In the genomic region with DNA sequence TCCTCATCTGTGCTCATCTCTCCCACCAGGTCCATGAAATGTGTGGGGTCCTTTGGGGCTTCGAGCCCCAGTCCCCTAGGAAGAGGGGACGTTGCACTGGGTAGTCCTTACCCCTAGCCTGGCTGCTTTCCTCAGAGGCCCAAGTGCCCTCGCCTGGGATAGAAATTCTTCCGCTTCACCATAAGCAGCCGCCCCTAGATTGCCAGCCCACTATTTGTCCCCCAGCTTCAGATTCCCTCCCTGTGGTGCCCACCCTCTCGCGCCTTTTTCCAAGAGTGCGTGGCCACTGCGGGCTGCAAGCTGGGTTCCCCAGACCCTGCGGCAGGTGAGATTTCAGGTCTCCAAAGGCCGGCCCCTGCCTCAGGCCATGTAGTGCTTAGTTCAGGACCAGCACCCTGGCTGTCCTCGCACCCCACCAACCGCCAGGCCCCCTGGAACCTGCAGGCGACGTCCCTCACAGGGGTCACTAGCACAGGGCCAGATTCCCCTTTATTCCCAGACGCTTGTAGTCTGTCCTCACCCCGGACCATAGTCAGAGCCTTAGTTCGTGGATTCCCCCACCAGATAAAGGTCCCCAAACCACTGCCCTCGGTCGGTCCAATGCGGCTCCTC, we compare ENCODE assay signal across 8 mouse cellular contexts. TPM values are rescaled to one million over a fixed set of nuclear protein-coding genes. Genes with fewer than 3 reads are reported as not detected.
DNase-seq lines count a peak whose midpoint lies in the region; ATAC-seq and TF ChIP-seq lines count a peak whose summit lies in the region.

No protein-coding gene starts in this region.

- peak overlapping the region; percentile 85 for H3K9ac ChIP-seq in embryonic facial prominence, embryonic 13.5 days
- peak overlapping the region; percentile 85 for H3K9ac ChIP-seq in hindbrain, embryonic 12.5 days
- H3K9ac ChIP-seq in liver, postnatal 0 days (replicated peaks) = peak overlapping the region; percentile 30

- TF ChIP-seq CTCF in gastrocnemius, adult 2 months (IDR thresholded peaks at IDR 0.05) = no peak
- TF ChIP-seq CTCF in C2C12 (IDR thresholded peaks at IDR 0.05; ENCODE audit: control insufficient read depth, insufficient read depth, insufficient read length) = no peak
- no peak for TF ChIP-seq CTCF in liver, postnatal 0 days (IDR thresholded peaks at IDR 0.05; ENCODE audit: low read depth)

- ATAC-seq in embryonic facial prominence, embryonic 13.5 days (ENCODE audit: insufficient number of reproducible peaks, insufficient read depth, low FRiP score, low TSS enrichment, low read depth) = peak; percentile 18; the same call in 1 of the 2 replicates
- ATAC-seq in hindbrain, embryonic 12.5 days (ENCODE audit: low FRiP score) = peak; percentile 31
- peak; percentile 24 for ATAC-seq in liver, postnatal 0 days

- no peaks in the 10 kb centered on the region for H3K9me3 ChIP-seq in embryonic facial prominence, embryonic 13.5 days
- no peaks in the 10 kb centered on the region for H3K9me3 ChIP-seq in hindbrain, embryonic 12.5 days (replicated peaks)
- no peaks in the 10 kb centered on the region for H3K9me3 ChIP-seq in liver, postnatal 0 days (ENCODE audit: low read length)

- WGBS in embryonic facial prominence, embryonic 13.5 days = 0% methylated on average over 21 of the region's 21 CpGs
- WGBS in hindbrain, embryonic 12.5 days = under 1% methylated on average over 21 of the region's 21 CpGs
- WGBS in liver, postnatal 0 days (ENCODE audit: insufficient replicate concordance) = 2% methylated on average over 20 of the region's 21 CpGs

- H3K36me3 ChIP-seq in C2C12 (ENCODE audit: control insufficient read depth, insufficient read depth) = no peaks in the 10 kb centered on the region
- no peaks in the 10 kb centered on the region for H3K36me3 ChIP-seq in embryonic facial prominence, embryonic 13.5 days
- H3K36me3 ChIP-seq in hindbrain, embryonic 12.5 days = no peaks in the 10 kb centered on the region
- no peaks in the 10 kb centered on the region for H3K36me3 ChIP-seq in liver, postnatal 0 days (replicated peaks; ENCODE audit: insufficient read depth, low read length)

- peak overlapping the region; percentile 86 for H3ac ChIP-seq in C2C12 (ENCODE audit: control insufficient read depth, insufficient read length, low read depth)

- H3K79me3 ChIP-seq in C2C12 (ENCODE audit: low read depth) = peaks cover 19% of the 10 kb centered on the region

- H3K79me2 ChIP-seq in C2C12 (ENCODE audit: control insufficient read depth, insufficient read depth) = peaks cover 50% of the 10 kb centered on the region

- intact Hi-C loops in gastrocnemius, adult 2 months (cut with DNase I) = loop anchor here (2.0 kb wide), 1 partner anchor 68 kb away; no protein-coding TSS in a partner anchor

- peak overlapping the region; percentile 93 for H3K4me3 ChIP-seq in gastrocnemius, adult 2 months
- H3K4me3 ChIP-seq in C2C12 (ENCODE audit: insufficient read depth, poor library complexity, severe bottlenecking) = peak overlapping the region; percentile 51
- H3K4me3 ChIP-seq in embryonic facial prominence, embryonic 13.5 days = peak overlapping the region; percentile 70
- H3K4me3 ChIP-seq in hindbrain, embryonic 12.5 days = peak overlapping the region; percentile 63
- H3K4me3 ChIP-seq in liver, postnatal 0 days (ENCODE audit: low read depth, low read length) = peak overlapping the region; percentile 48

- H3K27ac ChIP-seq in gastrocnemius, adult 2 months = peak overlapping the region; percentile 87
- H3K27ac ChIP-seq in embryonic facial prominence, embryonic 13.5 days = peak overlapping the region; percentile 75
- H3K27ac ChIP-seq in hindbrain, embryonic 12.5 days = peak overlapping the region; percentile 88
- no peak overlapping the region for H3K27ac ChIP-seq in liver, postnatal 0 days (ENCODE audit: low read depth)

- DNase-seq in gastrocnemius, adult 2 months = peak; percentile 44
- DNase-seq in gastrocnemius, postnatal 25 days = no peak
- no peak for DNase-seq in liver, postnatal 0 days
- peak; percentile 8 for DNase-seq in thymus, postnatal 0 days (ENCODE audit: low spot score)
- no peak for DNase-seq in layer of hippocampus, adult 11-12 months (ENCODE audit: low spot score)

- TF ChIP-seq EP300 in liver, postnatal 0 days (IDR thresholded peaks at IDR 0.05; ENCODE audit: low read depth) = no peak

- H3K27me3 ChIP-seq in C2C12 (ENCODE audit: control insufficient read depth, insufficient read depth, insufficient read length) = no peaks in the 10 kb centered on the region
- H3K27me3 ChIP-seq in embryonic facial prominence, embryonic 13.5 days = 0 out of 2 replicates have a peak, but pooled peaks cover 3% of the 10 kb centered on the region
- H3K27me3 ChIP-seq in hindbrain, embryonic 12.5 days = no peaks in the 10 kb centered on the region
- H3K27me3 ChIP-seq in liver, postnatal 0 days (ENCODE audit: insufficient read depth, low read length) = peaks cover 29% of the 10 kb centered on the region

- H3K4me1 ChIP-seq in embryonic facial prominence, embryonic 13.5 days = peaks cover 37% of the 10 kb centered on the region
- peaks cover 54% of the 10 kb centered on the region for H3K4me1 ChIP-seq in hindbrain, embryonic 12.5 days
- peaks cover 6% of the 10 kb centered on the region for H3K4me1 ChIP-seq in liver, postnatal 0 days (ENCODE audit: insufficient read depth)

- peak overlapping the region; percentile 94 for H3K4me2 ChIP-seq in embryonic facial prominence, embryonic 13.5 days
- H3K4me2 ChIP-seq in hindbrain, embryonic 12.5 days (replicated peaks) = peak overlapping the region; percentile 84
- peak overlapping the region; percentile 74 for H3K4me2 ChIP-seq in liver, postnatal 0 days (ENCODE audit: low read depth, low read length)

TF ChIP-seq in C2C12, 6 proteins besides CTCF, POLR2A, EP300 and RAD21:
- no peak for TF ChIP-seq MYOG (IDR thresholded peaks at IDR 0.05; ENCODE audit: control insufficient read depth, extremely low read depth, insufficient read length)
- no peak for TF ChIP-seq USF1 (IDR thresholded peaks at IDR 0.05; ENCODE audit: low read depth)
- no peak for TF ChIP-seq MYOD1 (IDR thresholded peaks at IDR 0.05; ENCODE audit: control insufficient read depth, insufficient read length, low read depth)
TF ChIP-seq in C2C12: peak in this region for 0.

RNA-seq across cellular contexts. Expression of a gene that starts 0.7 kb away (rescaled TPM):
- total RNA-seq in gastrocnemius, adult 2 months (2021) = 10 to 100 TPM; 10.5 to 14.0 TPM
- 10 to 100 TPM; 12.3 to 16.7 TPM for total RNA-seq in gastrocnemius, postnatal 25 days (2021)
- 31.3 TPM for polyA plus RNA-seq in C2C12 (2012; fragmentation: generic; extraction: Trizol)
- polyA plus RNA-seq in embryonic facial prominence, embryonic 13.5 days (2015; fragmentation: Nextera tagmentation; extraction: Ambion mirVana) = 9.7 and 11.5 TPM in 2 replicates
- polyA plus RNA-seq in hindbrain, embryonic 12.5 days (2016; fragmentation: Nextera tagmentation; extraction: Ambion mirVana) = 12.9 and 13.2 TPM in 2 replicates
- 0.20 and 0.33 TPM in 2 replicates for polyA plus RNA-seq in liver, postnatal 0 days (2015; fragmentation: Nextera tagmentation; extraction: Ambion mirVana)
- polyA plus RNA-seq in thymus, postnatal 0 days (2015; fragmentation: Nextera tagmentation; extraction: Ambion mirVana) = 0.55 and 0.57 TPM in 2 replicates

Comparison
In these comparisons a context has a peak if more than half of its experiments do, and no peak if none do; other contexts are left out.
1. DNase-seq: peak in gastrocnemius, adult 2 months (single experiment) and thymus, postnatal 0 days (single experiment); none in gastrocnemius, postnatal 25 days (single experiment), liver, postnatal 0 days (single experiment) and layer of hippocampus, adult 11-12 months (single experiment).
2. H3K9ac ChIP-seq: peak in every context shown above with its lines; median percentile 85 in embryonic facial prominence, embryonic 13.5 days; 85 in hindbrain, embryonic 12.5 days; 30 in liver, postnatal 0 days.
3. Peak in every context shown above with its lines, with median percentiles within 50 percentile points of each other: H3K4me3 ChIP-seq, ATAC-seq and H3K4me2 ChIP-seq.